Mouse (Mus musculus): ENCODE data around the gene Tulp1. TPM values are rescaled to one million over a fixed set of nuclear protein-coding genes. Genes with fewer than 3 reads are reported as not detected.
A peak's percentile ranks its signal among the peaks of the same experiment; 100 is the strongest.

The Tulp1 gene
- total RNA-seq, 2 experiments from 2014 or later, result 0.40 to 0.50 TPM

- peak; percentile 94 for DNase-seq
Measured at GRCm38 (mm10) chr17:28313212-28313879, 51.7 kb downstream of the Tulp1 start, which contains the start of gene Fance. Gene Fance, plus strand, starts transcription at chr17:28313519.

DNA sequence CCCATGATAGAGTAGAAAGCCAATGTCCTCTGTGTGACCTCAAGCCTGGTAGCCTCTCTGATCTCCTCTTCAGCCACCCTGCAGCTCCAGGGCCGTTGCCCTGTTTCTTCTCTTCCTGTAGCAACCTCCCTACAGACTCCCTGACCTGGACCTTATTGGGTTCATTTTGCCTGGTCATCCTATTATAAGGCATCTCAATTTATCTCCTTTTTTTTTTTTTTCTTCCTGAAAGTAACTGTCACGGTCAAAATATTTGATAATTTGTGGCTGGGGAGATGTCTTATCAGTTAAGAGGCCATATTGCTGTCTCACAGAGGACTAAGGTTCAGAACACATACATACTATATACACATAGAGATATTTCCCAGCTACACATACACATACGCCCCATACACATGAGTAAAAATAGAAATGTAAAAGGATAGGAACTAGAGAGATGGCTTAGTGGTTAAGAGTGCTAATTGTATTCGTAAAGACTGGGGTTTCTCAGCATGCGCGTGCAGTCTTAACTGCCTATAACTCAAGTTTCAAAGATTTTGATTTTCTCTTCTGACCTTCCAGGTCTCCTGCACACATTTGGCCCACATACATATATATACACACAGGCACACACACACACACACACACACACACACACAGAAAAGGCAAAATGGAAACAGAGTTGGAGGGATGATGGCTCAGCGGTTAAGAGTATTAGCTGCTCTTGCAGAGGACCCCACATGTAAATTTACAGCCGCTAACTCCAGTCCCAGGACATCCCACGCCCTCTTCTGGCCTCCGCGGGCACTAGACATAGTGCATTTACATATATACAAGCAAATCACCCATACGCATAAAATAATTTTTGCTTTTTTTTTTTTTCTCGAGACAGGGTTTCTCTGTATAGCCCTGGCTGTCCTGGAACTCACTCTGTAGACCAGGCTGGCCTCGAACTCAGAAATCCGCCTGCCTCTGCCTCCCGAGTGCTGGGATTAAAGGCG lies 52.5 kb downstream of the Tulp1 start:
- no peak for DNase-seq

DNA sequence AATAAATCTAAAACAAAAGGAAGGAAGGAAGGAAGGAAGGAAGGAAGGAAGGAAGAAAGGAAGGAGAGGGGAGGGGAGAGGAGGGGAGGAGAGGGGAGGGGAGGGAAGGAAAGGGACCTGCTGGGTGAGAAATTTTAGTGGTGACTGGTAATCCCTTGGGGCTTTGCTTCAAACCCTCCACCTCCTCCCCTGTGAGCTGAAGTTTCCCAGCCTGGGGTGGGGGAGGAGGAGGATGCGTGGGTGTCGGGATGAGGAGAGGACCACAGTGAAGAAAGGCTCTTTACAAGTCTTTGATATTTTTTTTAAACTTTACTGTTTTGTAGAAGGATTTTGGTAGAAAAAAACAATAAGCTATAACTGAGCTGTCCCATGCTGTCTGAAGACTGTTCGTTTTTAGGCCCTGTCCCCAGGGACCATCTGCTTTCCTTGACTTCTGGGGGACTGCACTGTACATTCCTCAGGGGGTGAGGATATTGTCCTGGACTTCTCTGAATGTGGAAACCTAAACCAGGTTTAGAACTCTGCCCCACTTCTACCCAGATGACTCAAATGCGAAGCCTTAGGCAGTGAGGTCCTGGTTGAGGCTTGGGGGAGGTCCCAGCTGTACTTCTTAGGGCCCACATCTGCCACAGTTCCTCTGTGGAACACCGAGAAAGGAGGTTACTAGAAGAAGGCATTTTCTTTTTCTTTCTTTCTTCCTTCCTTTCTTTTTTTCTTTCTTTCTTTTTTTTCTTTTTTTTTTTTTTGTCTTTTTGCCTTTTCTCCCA lies 53.5 kb downstream of the Tulp1 start:
- DNase-seq, result no peak

DNA sequence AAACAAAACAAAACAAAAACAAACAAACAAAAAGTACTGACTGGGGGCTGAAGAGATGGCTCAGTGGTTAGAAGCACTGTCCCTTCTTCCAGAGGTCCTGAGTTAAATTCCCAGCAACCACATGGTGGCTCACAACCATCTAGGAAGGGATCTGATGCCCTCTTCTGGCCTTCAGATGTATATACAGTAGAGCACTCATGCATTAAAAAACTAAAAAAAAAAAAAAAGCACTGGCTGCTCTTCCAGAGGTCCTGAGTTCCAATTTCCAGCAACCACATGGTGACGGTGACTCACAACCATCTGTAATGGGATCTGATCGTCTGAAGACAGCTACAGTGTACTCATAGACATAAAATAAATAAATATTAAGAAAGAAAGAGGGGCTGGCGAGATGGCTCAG lies 54.2 kb downstream of the Tulp1 start:
- DNase-seq, result no peak

DNA sequence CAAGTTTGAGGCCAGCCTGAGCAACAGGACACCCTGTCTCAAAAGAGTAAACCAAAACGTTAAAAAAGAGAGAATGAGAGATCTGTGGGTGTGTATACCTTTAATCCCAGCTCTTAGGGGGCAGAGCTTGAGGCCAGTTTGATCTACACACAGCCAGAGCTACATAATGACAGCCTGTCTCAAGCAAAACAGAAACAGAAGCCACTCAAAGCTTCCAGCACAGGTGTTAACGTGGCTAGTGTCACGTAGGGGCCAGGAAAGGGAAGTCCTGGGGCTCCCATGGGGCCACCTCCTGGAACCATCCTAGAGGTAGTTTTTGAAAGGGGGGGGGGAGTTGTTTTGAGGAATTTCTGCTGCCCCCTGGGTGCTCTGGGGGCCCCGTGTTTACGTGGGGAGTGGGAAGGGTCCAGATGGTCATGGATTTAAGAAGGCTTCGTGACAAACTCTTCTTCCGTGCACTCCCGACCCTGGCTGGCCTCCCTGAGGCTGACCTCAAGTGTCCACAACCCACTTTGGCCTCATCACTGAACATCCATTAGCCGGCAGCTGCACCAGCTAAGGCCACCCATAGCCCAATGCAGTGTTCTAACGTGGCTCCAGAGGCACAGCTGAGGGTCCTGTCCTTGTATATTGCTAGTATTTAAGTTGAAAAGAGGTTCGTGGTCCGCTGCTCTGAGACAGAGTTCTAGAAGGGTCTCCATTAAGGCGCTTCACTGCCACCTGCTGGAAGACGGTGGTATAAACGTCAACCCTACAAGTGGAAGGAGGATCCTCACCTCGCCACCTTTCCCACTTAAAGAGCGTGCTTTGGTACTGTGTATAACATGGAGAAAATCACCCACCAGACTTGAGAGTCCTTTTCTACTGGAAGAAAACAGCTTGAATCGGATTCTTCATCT lies 56.5 kb downstream of the Tulp1 start:
- DNase-seq, result peak; percentile 94

GRCm38 (mm10) chr17:28305172-28305571 lies 59.9 kb downstream of the Tulp1 start:
- no peak for DNase-seq

Other genes with a start within 250 kb of the Tulp1 start
- under 1 TPM; 0.56 to 0.63 TPM for gene Scube3, start 223.1 kb downstream of the Tulp1 start, total RNA-seq (2021)
- 10 to 100 TPM; 24.6 to 26.6 TPM for gene Zfp523, start 188.1 kb downstream of the Tulp1 start, total RNA-seq (2021)
- gene Def6, start 157.4 kb downstream of the Tulp1 start, total RNA-seq (2021), result 1 to 10 TPM; 3.6 to 7.5 TPM
- gene Ppard, start 132.5 kb downstream of the Tulp1 start, total RNA-seq (2021), result 10 to 100 TPM; 30.2 to 31.5 TPM
- 10 to 100 TPM; 14.8 to 20.1 TPM for gene Fance, start 51.7 kb downstream of the Tulp1 start, total RNA-seq (2021)
- gene Rpl10a, start 36.8 kb downstream of the Tulp1 start, total RNA-seq (2021), result 100 to 1,000 TPM; 699 to 738 TPM
- gene Tead3, start 14.4 kb downstream of the Tulp1 start, total RNA-seq (2021), result 10 to 100 TPM in 1 of 2 experiments, 1 to 10 TPM in 1; 10.0 to 14.8 TPM
- gene Fkbp5, start 152.3 kb upstream of the Tulp1 start, total RNA-seq (2021), result 10 to 100 TPM in 1 of 2 experiments, 1 to 10 TPM in 1; 6.0 to 14.4 TPM
- gene Armc12, start 165.6 kb upstream of the Tulp1 start, total RNA-seq (2021), result not detected
- not detected for gene Clpsl2, start 184.2 kb upstream of the Tulp1 start, total RNA-seq (2021)
- not detected for gene Clps, start 195.5 kb upstream of the Tulp1 start, total RNA-seq (2021)
- not detected for gene Lhfpl5, start 210.4 kb upstream of the Tulp1 start, total RNA-seq (2021)

Data from gastrocnemius, postnatal 10 days (tissue).